Mouse (Mus musculus): ENCODE measurements around the gene Avil.

The Avil gene

DNA sequence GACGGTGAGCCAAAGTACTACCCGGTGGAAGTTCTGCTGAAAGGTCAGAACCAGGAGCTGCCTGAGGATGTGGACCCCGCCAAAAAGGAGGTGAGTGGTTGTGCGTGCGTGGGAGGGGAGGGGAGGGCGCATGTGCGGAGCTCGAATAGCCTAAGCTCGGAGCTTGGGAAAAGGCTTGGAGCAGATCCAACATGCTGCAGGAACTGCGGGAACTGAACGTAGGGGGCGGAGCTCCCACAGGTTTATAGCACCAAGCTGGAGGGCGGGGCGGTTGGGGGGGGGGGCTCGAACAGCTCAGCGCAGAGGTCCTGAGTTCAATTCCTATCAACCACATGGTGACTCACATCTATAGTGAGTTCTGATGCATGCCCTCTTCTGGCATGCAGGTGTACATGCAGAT is 17.9 kb downstream of the Avil start:
- DNase-seq (ENCODE audit: low spot score in 2 of 2), result no peak

DNA sequence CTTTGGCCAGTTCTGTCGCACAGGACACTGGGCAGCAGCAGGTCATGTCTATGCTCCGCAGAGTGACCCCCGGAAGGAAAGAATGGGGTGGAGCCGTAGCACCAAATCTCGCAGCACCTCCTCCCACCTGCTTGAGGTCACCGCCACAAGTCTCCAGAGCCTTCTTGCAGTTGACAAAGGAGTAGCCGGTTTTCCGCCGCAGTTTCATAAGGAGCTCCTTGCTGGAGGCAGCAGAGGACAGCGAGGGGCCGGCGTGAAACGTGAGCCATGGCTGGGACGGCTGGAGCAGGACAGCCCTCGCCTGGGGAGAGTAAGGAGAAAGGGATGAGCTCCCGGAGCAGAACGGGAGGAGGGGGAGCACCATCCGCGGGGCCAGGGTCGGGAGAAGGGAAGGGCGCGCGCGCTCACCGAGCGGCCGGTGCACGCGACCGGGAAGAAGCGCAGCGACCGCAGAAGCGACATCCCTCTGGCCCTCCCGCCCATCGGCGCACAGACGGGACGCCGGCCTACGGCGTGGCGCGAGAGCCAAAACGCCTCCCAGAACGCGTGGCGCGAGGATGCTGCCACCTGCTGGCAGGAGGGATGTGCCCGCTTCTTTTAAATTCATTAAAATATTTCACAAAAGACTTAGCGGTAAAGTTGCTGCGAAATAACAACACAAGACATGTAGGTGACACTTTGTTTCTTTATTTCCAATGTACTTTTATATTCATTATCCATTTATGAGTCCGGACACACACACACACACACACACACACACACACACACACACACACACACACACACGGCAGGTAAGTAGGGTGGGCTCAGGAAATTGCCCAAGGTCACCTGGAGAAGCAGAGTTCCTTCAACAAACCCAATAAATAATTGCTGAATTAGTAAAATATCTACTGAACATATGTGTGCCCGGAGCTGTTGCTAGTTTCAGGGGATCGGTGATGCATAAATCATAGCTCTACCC is 30.1 kb downstream of the Avil start, which contains the start of gene Tsfm:
Tsfm (minus strand) TSS at position 505 of the 961 bp plus-strand sequence.
- peak; percentile 74 to 82 for DNase-seq (ENCODE audit: low spot score in 2 of 2)

DNA sequence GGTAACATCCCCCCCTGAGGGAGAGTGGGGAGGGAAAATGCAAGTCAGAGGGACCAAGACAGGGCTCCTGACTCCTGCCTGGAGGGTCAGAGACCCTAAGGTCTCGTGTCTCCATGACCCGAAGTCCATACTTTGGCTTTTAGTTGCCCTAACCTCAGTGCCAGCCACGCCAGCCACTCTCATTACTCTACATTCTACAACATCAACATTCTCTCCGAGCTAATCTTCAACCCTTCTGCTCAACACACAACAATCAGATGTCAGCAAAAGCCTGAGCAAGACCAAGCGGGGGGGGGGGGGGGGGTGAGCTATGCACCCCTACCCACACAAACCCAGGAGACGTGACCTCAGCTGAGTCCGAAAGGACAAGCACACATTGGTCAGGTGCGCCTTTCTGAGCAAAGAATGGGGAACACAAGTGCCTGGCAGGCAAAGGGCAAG is 32.8 kb downstream of the Avil start:
- DNase-seq (ENCODE audit: low spot score in 2 of 2), result no peak

DNA sequence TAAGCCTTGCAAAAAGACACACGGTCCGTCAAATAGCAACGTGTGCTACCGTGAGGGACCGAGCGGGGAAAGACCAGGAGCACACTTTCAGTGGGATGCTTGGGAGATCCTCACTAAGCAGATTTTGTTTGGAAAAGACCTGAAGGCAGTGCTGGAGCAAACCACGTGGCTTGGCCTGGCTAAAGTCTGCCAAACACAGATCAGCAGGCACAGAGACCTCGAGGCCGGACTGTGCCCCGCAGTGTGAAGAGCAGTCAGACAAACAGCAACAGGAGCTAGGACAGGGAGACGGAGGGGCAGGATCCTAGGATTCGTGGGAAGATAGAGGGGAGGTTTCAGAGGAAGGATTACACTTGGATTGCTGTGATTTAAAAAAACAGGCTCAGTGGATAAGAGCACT is 35.8 kb downstream of the Avil start:
- no peak for DNase-seq (ENCODE audit: low spot score in 2 of 2)

DNA sequence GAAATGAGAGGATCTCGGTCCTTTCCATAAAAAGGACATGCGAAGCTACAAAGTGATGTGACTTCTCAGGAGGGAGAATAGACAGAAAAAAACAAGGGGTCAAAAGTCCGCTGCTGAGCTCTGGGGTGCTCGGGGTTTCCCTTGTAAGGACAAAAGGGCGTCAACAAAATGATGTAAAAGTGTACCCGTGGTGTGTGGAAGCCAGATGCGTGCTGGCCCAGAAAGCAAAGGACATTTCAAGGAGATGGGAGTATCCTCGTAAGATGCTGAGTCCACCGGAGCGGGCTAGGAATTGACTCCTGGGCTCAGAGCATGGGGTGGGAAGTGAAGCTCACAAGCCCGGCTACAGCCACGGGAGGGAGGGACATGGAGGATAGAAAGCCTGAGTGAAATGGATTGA is 37.1 kb downstream of the Avil start:
- no peak for DNase-seq (ENCODE audit: low spot score in 2 of 2)

DNA sequence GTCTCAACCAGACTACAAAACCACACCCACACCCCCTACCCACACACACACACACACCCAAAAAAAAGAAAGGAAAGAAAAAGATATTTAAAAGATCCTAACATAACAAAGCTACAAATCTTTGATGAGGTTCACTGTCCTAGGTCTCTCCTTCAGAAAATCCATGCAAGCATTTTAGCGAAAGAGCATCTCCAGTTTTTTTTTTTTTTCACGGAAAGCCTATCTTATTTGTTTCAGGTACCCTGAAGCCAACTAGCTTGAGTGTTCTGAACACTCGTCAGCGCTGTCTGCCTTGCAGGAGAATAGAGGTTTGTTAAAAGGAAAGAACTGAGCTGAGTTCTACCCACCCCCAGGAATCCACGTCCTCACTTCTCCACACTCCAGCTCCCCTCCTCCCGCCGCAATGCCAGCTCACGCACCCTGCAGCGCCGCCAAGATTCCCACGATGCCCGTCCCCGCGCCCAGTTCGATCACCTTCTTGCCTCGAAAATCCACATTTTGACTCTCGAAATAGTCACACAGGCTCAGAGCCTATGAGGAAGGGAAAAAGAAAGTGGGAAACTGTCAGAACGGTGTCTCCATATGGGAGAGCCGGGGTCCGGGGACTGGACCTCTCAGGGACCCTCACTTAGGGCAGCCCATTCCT is 40.2 kb downstream of the Avil start:
- DNase-seq (ENCODE audit: low spot score in 2 of 2), result peak; percentile 36 to 45

DNA sequence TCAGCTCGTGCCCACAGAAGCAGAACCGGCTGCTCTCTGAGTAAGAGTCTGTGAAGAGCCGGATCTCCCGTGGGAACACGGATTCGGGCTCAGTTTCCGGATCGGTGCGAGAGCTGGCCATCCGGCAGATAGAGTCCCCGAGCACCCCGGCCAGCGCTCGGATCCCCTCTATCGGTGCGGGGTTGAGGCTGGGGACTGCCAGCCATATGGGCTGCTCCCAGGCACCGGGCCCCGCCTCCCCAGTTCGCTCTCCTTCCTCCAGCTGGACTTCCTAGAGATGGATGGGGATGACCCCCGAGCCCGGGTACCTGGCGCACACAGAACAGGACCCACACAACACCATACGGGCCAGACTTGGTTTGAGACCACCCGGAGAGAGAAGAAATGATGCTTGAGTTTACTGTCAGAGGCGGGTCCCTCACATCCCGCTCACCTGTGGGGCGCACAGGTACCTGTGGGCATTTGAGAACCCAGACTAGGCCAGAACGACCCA is 40.8 kb downstream of the Avil start, which contains the start of the genes Mettl1 and Eef1akmt3:
Mettl1 (plus strand) TSS at position 141 of the 493 bp plus-strand sequence.
Eef1akmt3 (minus strand) TSS at position 240 of the 493 bp plus-strand sequence.
- DNase-seq (ENCODE audit: low spot score in 2 of 2), result no peak

DNA sequence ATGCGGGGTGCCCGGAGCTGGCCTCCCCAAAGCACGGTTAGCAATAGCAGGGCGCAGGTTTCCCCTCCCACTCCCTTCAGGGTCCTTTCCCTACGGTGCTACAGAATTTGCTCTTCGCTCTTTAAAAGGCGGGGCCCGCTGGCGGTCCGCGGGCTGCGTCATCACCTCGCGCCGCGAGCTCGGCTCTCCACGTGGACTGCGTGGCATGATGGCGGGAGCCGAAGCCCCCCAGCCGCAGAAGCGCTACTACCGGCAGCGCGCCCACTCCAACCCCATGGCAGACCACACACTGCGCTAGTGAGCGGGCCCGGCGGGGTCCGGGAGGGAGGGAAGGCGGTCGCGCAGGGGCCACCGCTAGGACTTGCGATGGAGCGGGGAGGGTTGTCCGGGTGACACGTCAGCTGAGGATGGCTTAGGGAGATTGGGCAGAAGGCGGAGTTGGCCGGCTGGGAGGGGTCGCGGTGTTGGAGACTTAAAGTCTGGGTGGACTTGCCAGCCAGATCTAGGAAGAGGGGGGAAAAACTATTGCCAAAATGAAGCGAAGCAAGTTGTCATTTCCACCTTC is 41.3 kb downstream of the Avil start:
- DNase-seq (ENCODE audit: low spot score in 2 of 2), result peak; percentile 84 to 87

DNA sequence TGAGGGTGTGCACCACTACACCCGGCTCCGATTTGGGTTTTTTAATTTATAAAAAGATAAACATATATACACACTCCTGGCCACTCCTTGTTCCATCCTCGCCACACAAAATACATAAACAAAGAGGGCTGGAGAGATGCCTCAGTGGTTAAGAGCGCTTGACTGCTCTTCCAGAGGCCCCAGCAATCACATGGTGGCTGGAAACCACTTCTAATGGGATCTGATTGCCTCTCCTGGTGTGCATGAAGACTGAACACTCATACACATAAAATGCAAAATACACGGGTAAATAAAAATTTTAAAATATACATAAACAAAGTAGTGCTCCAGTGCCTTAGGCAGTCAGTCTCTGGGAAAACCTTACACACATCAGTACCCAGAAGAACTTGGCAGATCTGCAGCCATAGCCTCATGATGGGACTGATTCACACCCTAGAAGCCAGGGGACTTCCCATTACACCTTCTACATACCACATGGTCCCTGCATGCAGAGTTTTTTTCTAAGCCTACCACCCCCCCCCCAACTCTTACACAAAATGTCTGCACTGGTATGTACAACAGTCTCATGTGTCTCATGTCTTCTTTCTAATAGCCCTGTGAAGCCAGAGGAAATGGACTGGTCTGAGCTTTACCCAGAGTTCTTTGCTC is 42.1 kb downstream of the Avil start:
- DNase-seq (ENCODE audit: low spot score in 2 of 2), result no peak

DNA sequence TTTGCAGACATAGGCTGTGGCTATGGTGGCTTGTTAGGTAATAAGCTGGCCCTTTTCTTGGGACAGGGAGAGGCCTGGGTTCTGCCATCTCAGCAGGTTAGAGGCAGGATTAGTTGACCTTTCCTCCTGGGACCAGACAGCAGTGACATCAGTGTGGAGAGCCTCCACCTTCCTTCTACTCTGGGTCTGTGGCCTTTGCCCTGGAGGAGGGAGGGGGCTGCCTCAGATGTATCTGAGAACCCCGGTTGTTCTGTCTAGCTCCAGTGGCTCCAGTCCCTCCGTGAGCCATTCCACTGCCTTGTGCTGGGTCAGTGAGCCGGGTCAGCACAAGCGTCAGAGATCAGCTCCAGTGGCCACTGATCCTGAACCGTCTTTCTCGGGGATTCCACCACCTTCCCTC is 42.7 kb downstream of the Avil start:
- no peak for DNase-seq (ENCODE audit: low spot score in 2 of 2)

DNA sequence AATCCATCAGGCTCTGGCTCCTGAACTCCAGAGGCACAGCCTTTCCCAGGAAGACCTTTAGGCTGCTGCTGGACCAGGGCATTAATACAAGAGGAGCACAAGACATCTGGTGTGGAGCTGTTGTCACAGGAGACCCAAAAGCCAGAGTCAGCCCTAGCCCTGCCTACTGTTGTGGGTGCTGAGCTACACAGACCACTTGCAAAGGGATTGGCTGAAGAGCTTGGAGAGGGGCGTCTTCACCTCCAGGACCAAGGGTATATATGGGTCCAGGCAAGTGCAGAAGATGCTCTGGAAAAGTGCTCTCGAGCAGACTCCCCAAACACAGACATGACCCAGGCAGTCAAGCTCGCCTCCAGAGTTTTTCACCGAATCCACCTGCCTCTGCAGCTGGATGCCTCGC is 47.4 kb downstream of the Avil start, which contains the start of gene Cyp27b1:
Cyp27b1 (plus strand) TSS at position 297 of the 400 bp plus-strand sequence.
- DNase-seq (ENCODE audit: low spot score in 2 of 2), result no peak

DNA sequence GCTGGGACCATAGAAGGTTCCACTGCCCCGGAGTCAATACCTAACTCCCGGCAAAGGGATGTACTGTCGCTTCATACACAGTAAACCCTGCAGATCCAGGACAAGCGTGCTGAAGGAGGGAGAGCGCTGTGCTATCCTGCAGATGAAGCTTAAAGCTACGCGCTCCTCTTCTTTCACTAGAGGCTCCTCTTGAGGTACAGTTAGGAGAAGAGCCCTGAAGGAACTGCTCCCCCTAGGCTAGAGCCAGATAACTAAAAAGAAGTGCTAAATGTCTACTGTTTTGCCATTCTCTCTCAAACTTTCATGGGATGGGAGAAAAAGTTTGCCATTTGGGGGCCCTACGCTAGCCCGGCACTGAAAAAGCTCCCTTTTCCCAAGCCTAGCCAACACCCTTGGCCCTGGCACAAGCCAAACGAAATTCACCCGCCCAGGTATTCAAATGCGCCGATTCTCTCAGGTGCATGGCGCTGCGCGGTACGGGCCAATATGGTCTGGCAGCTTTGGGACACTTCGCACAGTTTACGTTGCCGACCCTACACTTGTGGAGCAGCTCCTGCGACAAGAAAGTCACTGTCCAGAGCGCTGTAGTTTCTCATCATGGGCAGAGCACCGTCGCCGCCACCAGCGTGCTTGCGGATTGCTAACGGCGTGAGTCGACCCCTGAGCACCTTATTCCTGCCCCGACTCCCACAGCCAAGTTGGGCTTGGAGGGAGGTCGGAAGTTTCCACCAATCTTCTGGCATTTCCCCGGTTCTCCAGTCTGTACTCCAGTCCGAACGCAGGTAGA is 48.3 kb downstream of the Avil start:
- no peak for DNase-seq (ENCODE audit: low spot score in 2 of 2)

DNA sequence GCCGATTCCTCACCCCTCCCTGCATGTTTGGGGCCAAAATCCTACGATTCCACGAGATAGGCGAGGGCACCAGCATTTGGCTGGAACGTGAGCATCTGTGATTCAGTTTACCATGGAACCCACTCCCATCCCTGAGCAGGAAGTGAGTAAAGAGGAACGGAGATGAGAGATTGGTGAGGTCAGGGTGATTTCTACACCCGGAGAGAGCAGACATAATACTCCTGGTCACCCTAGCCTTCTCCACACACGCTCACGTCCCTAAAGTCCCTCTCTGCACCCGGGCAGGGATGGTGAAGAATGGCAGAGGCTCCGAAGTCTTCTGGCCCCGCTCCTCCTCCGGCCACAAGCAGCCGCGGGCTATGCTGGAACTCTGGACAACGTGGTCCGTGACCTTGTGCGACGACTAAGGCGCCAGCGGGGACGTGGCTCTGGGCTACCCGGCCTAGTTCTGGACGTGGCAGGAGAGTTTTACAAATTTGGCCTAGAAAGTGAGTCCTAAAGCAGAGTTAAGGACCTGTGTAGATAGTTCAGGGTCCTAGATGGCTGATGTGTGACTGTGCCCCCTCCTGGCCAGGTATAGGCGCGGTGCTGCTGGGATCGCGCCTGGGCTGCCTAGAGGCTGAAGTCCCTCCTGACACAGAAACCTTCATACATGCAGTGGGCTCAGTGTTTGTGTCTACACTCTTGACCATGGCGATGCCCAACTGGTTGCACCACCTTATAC is 49.0 kb downstream of the Avil start:
- DNase-seq (ENCODE audit: low spot score in 2 of 2), result no peak

DNA sequence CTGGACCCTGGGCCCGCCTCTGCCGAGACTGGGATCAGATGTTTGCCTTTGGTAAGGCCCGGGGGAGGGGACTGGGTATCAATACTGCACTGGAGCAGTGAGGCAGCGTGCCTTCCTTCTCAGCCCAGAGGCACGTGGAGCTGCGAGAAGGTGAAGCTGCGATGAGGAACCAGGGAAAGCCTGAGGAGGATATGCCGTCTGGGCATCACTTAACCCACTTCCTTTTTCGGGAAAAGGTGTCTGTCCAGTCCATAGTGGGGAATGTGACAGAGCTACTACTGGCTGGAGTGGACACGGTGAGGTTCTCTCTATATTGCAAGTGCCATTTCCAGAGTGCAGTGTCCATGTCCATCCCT is 49.6 kb downstream of the Avil start:
- DNase-seq (ENCODE audit: low spot score in 2 of 2), result no peak

DNA sequence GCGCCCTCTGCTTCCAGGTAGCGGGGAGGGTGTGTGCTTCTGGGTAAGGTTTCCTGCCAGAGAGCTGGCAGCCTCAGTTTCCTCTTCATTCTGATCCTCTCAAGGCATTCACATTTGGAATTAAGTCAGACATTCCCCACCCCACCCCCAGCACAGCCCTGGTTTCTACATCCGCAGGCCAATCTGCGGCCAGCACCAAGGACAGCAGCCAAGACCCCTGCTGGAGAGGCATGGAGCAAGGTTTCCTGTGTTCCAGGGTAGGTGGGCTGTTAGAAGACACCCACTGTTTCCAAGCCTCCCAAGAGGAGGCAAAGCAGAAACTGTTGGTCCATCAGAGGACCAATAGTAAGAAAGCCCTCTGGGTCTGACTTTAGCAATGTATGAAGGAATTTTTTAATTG is 54.1 kb downstream of the Avil start:
- no peak for DNase-seq (ENCODE audit: low spot score in 2 of 2)

DNA sequence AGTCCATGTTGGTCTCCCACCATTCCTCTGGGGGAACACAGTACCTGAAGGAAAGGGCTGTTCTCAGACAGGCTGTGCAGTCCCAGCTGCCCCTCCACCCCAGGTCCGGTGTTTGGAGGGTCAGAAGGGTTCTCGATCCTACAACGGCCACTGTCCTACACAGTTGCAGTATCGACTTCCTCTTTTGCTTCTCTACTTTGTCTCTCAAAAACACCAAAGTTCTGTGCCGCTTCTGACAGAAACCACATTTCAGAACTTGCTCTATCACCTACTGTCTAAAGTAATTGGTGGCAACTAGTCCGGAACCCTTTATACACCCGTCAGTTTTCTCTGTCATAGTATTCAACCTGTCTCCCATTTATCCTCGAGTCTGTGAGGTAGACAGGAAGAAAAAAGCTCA is 54.9 kb downstream of the Avil start:
- DNase-seq (ENCODE audit: low spot score in 2 of 2), result no peak

DNA sequence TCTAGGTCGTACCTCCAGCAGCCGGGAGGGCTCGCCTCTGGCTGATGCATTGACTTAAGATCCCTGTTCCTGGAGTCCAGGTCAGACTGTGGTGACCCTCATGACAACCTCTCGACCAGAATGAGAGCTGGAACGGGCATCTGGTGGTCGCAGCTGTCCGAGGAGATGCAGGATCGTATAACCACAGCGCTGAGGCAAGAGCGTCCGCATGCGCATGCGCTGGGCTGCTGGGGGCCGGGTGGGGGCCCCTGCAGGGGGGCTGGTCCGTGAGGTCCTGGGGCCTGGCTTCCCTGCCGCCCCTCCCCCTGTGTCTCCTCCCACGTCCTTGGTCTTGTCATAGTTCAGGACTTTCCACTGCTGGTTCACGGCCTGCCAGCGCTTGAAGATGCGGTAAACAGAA is 56.0 kb downstream of the Avil start:
- no peak for DNase-seq (ENCODE audit: low spot score in 2 of 2)

DNA sequence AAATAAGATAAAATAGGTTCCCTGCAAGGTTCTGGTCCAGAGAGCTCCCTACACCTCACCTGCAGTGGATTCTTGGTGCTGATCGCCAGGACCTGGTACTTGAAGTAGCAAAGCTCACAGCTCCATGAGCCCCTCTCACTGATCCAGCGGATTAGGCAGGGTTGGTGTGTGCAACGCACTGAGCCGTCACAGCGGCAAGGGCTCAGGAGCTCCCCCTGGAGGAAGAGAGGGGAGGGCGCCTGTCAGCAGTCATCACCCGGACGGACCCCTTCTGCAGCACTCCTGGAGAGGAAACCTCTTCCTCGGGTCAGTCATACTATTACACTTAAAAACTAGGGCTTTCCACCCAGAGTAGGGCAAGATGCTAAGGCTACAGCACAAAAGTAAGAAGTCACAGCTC is 57.7 kb downstream of the Avil start:
- DNase-seq (ENCODE audit: low spot score in 2 of 2), result no peak

DNA sequence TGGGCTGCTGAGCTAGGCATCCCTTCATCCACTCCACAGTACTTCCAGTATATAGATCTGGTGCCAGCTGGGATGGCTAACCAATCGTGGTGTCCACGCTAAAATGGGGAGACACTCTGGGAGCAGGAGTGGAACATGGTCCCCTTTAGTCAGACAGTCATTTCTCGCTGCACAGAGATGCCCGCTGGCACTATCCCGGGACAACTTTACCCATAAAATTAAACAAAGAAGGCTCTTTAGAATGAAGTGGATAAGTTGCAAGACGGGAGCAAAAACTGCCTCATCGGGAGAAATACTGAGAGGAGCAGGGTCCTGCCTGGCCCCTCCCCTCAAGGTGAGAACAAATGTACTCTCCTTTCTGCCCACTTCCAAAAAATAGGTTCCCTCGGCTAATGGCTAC is 58.2 kb downstream of the Avil start:
- no peak for DNase-seq (ENCODE audit: low spot score in 2 of 2)

All from right cerebral cortex, postnatal 36 days (tissue).